8 mouse cellular contexts compared by ENCODE assay signal in genomic region chr6:88499481-88500404, GRCm38 (mm10). TPM values are rescaled to one million over a fixed set of nuclear protein-coding genes. Genes with fewer than 3 reads are reported as not detected.
DNase-seq lines count a peak whose midpoint lies in the region; ATAC-seq and TF ChIP-seq lines count a peak whose summit lies in the region.

No protein-coding gene starts in this region.

- H3K4me3 ChIP-seq in embryonic fibroblast, embryonic 13.5 days (ENCODE audit: insufficient read depth, low read length), result peak overlapping the region; percentile 31

- no peak overlapping the region for H3K27ac ChIP-seq in embryonic fibroblast, embryonic 13.5 days (ENCODE audit: insufficient read depth, low read length)

- DNase-seq in MN1 (ENCODE audit: low spot score), result peak; percentile 66
- DNase-seq in brain, embryonic 18.5 days (ENCODE audit: low read depth, low spot score), result peak; percentile 42
- peak; percentile 46 to 68 for DNase-seq in heart, postnatal 36 days
- peak; percentile 62 to 63 for DNase-seq in left cerebral cortex, adult 18-20 months (ENCODE audit: low spot score in 2 of 2)
- DNase-seq in lung, postnatal 36 days, result peak; percentile 57
- DNase-seq in right cerebral cortex, postnatal 10 days (ENCODE audit: low spot score in 2 of 2), result peak; percentile 81 to 83

- H3K4me1 ChIP-seq in embryonic fibroblast, embryonic 13.5 days (ENCODE audit: control insufficient read depth, insufficient read depth, low read length), result no peaks in the 10 kb centered on the region

- intact Hi-C loops in heart, postnatal 36 days (cut with DNase I), result loop anchor here (2.0 to 5.0 kb wide), 3 partner anchors 311 to 387 kb away; no protein-coding TSS in a partner anchor

- TF ChIP-seq CTCF in embryonic fibroblast, embryonic 13.5 days (IDR thresholded peaks at IDR 0.05; ENCODE audit: borderline replicate concordance, insufficient read depth, low read length), result peak; percentile 71

- ATAC-seq in activated CD4-positive, CD25-positive, alpha-beta regulatory T cell, adult 4 months, result no peak

- TF ChIP-seq POLR2A in embryonic fibroblast, embryonic 13.5 days (IDR thresholded peaks at IDR 0.05; ENCODE audit: low read depth, low read length), result no peak

RNA-seq across cellular contexts. Expression of gene Sec61a1, which starts 19.0 kb away (rescaled TPM):
- 226 and 279 TPM in 2 replicates for polyA plus RNA-seq in embryonic fibroblast, embryonic 13.5 days (2011; ENCODE audit: insufficient read length, low read depth, missing spikeins)
- 10 to 100 TPM; 46.7 to 47.7 TPM for total RNA-seq in heart, postnatal 36 days (2021)
- 10 to 100 TPM; 71.6 to 79.5 TPM for total RNA-seq in left cerebral cortex, adult 18-20 months (2021)
- polyA plus RNA-seq in activated CD4-positive, CD25-positive, alpha-beta regulatory T cell, adult 4 months (2017; shearing (Covaris generic)), result 100 to 1,000 TPM; 183 to 192 TPM

RNA-seq across cellular contexts. Expression of gene Ruvbl1, which starts 34.5 kb away (rescaled TPM):
- 44.4 and 46.0 TPM in 2 replicates for polyA plus RNA-seq in embryonic fibroblast, embryonic 13.5 days (2011; ENCODE audit: insufficient read length, low read depth, missing spikeins)
- 10 to 100 TPM; 15.8 to 18.1 TPM for total RNA-seq in heart, postnatal 36 days (2021)
- 10 to 100 TPM; 42.1 to 44.0 TPM for total RNA-seq in left cerebral cortex, adult 18-20 months (2021)
- 10 to 100 TPM; 52.0 to 75.2 TPM for polyA plus RNA-seq in activated CD4-positive, CD25-positive, alpha-beta regulatory T cell, adult 4 months (2017; shearing (Covaris generic))

RNA-seq across cellular contexts. Expression of gene Eefsec, which starts 53.4 kb away (rescaled TPM):
- polyA plus RNA-seq in embryonic fibroblast, embryonic 13.5 days (2011; ENCODE audit: insufficient read length, low read depth, missing spikeins), result 11.0 and 13.8 TPM in 2 replicates
- 1 to 10 TPM; 6.6 to 8.7 TPM for total RNA-seq in heart, postnatal 36 days (2021)
- 10 to 100 TPM; 21.5 to 22.9 TPM for total RNA-seq in left cerebral cortex, adult 18-20 months (2021)
- 10 to 100 TPM; 28.4 to 30.5 TPM for polyA plus RNA-seq in activated CD4-positive, CD25-positive, alpha-beta regulatory T cell, adult 4 months (2017; shearing (Covaris generic))
